Mouse (Mus musculus) left cerebral cortex, adult 9 months (tissue): Measurements from ENCODE around the gene Fdps.

Experiments
- DNase-seq, 2 experiments: peaks; one replicate each; pipeline ENCODE4 v3.0.0; 2022; ENCODE audit warnings: low spot score in 2 of 2

The Fdps gene

GRCm38 (mm10) chr3:89101812-89102494, at the start of gene Fdps:
TSS of gene Fdps (minus strand) at chr3:89101959.
- DNase-seq = peak; percentile 98

GRCm38 (mm10) chr3:89148567-89148966, 46.8 kb upstream of the Fdps start:
- no peak for DNase-seq

GRCm38 (mm10) chr3:89147979-89148311, 46.2 kb upstream of the Fdps start:
- DNase-seq = no peak

- no peak for DNase-seq
These were observed 45.6 kb upstream of the Fdps start for GRCm38 (mm10) chr3:89147101-89147978.

- DNase-seq = no peak
These were observed 43.8 kb upstream of the Fdps start for GRCm38 (mm10) chr3:89145566-89145965.

GRCm38 (mm10) chr3:89144821-89145220, 43.1 kb upstream of the Fdps start:
- DNase-seq = no peak

DNA sequence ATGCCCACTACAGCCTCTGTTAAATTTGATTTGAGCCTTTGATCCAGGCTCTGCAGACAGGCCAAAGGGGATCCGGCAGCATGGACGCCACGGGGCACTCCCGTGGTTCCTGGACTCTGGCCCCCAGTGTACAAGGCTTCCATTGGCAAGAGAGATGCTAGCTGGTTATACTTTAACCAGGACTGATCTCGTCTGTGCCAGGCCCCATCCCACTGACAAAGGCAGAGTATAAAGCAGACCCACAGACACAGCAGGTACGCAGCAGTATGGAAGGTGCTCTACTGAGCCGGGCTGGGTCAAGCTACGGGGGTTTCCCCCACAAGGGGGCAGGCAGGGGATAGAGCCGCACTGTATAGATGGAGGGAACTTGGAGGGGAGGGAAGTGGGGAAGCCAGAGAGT, 34.6 kb upstream of the Fdps start:
- no peak for DNase-seq

DNA sequence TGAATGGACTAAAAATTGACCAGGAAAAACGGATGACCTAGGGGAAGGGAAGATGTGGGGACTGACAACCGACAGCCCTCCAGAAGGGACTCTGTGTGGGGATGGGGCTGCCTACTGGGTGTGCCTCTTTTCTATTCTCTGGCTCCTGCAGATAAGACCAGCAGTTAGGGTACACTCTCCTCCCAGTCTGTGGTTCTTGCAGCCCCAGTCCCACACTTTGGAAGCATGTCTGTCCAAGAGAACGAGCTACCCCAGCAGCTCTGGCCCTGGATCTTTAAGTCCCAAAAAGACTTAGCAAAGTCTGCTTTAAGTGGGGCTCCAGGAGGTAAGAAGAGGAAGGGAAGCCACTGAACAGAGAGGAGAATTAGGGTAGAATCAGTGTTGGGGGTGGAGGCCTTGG, 34.2 kb upstream of the Fdps start, which contains the start of gene Pklr:
TSS of gene Pklr (plus strand) at position 185 of the 400 bp plus-strand sequence.
- DNase-seq = no peak

GRCm38 (mm10) chr3:89133752-89134151, 32.0 kb upstream of the Fdps start:
- DNase-seq = no peak

- DNase-seq = no peak
These were observed 31.3 kb upstream of the Fdps start for GRCm38 (mm10) chr3:89133063-89133450.

GRCm38 (mm10) chr3:89132285-89133062, 30.7 kb upstream of the Fdps start:
- peak in 1 of 2 experiments; percentile 31 for DNase-seq

DNA sequence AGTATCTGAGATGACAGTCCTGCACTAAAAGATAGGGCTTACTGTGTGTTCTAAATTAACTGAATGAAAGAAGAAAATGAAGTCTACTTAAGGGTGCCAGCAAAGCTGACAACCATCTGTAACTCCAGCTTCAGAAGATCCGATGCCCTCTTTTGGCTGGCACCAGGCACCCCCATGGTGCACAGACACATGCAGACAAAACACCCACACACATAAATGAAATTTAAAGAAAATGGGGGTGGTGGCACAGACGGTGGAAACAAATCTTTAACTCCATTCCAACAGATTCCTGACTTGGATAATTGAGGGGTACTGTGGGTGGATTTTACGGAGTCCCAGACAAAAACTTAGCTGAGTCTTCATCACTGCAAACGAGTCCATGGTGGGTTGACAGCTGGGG, 30.1 kb upstream of the Fdps start:
- DNase-seq = peak; percentile 62 to 71

DNA sequence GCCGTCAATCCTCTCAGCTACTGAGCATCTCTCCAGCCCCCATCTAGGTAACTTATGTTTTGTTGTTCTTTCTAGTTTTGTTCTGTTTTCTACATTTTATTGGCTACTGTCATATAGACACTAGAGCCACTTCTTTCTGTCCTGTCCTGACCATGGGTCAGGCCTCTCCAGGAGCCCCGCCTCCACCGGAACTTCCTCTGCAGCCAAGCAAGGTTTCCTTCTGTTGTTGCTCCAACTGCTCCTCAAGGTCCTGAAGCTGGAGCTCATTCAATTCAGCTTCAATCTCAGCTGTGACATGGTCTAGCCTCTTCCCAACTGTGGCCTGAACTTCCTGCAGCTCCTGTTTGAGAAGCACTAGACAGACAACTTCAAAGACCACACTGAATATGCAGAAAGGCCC, 28.1 kb upstream of the Fdps start:
- no peak for DNase-seq

DNA sequence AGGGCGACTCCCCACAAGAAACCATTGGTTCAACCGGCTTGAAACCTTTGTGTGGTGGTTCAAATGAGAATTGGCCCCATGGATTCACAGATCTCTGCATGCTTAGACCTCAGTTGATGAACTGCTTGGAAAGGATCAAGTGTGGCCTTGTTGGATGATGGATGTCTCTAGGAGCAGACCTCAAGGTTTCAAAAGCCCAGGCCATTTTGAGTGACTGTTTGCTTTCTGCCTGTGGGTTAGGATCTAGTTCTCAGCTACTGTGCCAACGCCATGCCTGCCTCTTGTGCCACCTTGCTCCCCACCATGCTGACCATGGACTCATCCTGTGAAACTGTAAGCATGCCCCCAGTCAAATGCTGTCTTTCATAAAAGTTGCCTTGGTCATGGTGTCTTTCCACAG, 24.2 kb upstream of the Fdps start:
- no peak for DNase-seq

GRCm38 (mm10) chr3:89124241-89124640, 22.5 kb upstream of the Fdps start:
- DNase-seq = no peak

DNA sequence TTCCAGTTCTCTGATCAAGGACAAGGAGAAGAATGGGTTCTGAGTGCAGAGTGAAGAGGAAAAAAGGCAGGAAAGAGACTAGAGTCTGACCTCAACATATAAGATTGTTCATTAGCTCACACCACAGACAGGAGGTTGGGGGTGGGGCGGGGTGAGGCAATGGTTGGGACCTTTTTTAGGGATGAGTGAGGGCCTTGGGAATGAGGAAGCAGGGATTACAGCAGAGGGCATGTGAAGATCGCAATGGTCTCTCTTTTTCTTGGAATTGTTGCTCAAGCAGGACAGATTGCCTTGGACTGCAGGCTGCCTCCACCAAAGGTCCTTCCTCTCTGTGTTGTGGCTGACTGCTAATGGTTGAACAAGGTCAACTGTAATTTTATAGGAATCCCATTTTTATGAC, 21.6 kb upstream of the Fdps start:
- DNase-seq = no peak

DNA sequence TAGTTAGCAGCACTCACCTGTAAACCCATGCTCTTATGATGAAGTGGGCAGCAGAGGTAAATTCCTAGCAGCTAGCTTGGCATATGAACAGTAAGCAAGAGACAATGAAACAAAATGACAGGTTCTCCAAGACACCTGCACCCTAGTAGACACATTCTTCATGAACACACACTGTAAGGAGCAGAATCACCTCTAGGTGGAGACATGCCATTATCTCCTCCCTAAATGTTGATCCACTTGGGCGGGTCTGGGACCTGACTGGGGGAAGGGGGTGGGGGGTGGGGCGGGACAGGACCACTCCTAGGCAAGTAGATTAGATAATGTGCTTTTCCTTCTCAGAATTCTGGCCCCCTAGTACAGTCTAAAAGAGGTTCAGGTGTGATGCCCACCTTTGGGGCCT, 13.8 kb upstream of the Fdps start:
- no peak for DNase-seq

- no peak for DNase-seq
These were observed 11.3 kb upstream of the Fdps start for GRCm38 (mm10) chr3:89113058-89113457.

DNA sequence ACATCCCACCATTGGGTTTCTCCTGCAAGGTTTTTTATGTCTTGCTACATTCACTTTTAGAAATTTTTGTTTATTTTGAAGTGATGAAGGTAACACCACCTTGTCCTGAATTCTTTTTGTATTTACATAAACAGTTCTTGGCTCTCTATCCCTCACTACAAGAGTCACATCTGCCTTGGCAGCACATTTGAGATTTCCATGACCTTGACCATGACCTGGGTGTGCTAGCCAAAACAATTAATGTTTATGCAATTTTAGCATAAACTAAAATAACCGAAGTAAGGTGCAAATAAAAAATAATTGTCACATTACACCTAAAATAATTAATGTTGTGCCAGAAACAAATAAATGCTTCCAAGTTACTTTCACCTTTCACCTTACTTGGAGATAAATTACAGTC, 6.4 kb upstream of the Fdps start:
- no peak for DNase-seq

- DNase-seq = no peak
These were observed 5.8 kb upstream of the Fdps start for GRCm38 (mm10) chr3:89107545-89107944.

- no peak for DNase-seq
These were observed 5.1 kb upstream of the Fdps start for GRCm38 (mm10) chr3:89106881-89107280.

GRCm38 (mm10) chr3:89103291-89103595, 1.5 kb upstream of the Fdps start:
- DNase-seq = no peak
